Mouse (Mus musculus) G1E (cell line): ENCODE results near the gene Atp5g1.

Source experiments
- CTCF ChIP-seq: IDR thresholded peaks from 2 replicates; pipeline ENCODE4 v1.5.1; 2012; ENCODE audit warnings: low read depth, low read length, inconsistent platforms, mixed read lengths
- GATA2 ChIP-seq: IDR thresholded peaks from 2 replicates; pipeline ENCODE4 v1.6.1; 2012; ENCODE audit warnings: low read depth, low read length, inconsistent platforms, borderline replicate concordance

DNA sequence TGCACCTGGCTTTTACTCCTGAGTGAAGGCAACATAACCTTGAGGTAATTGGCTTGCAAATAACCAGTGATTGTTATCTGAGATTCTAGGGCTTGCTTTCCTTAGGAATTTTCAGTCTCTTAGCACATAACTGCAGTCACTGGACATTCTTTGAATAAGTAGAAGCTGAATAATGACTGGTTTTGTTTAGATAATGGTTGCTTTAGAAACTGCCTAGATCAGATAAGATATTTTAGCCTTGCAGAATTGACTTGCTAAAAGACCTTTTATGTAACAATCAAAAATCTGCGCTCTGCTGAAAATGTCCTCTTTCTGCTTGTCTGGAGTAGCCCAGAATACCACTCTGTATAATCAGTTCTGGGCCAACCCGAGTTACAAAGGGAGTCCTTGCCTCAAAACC is 38.6 kb upstream of the Atp5g1 start:
- no peak for TF ChIP-seq CTCF
- TF ChIP-seq GATA2, result no peak
